Mouse (Mus musculus) hindbrain, embryonic 14.5 days (tissue): ENCODE data around the gene Rspo1. TPM values are rescaled to one million over a fixed set of nuclear protein-coding genes. Genes with fewer than 3 reads are reported as not detected.

Source experiments
- ATAC-seq: fragments of 200-750 bp; cut with Nextera tagmentation; 2 replicates; pipeline ENCODE4 v1.8.0; 2017; ENCODE audit warnings: moderate number of reproducible peaks, mild to moderate bottlenecking, moderate TSS enrichment, moderate library complexity; ENCODE audit not compliant: low FRiP score
- DNase-seq: peaks from one replicate; pipeline ENCODE4 v3.0.0-alpha.2; 2015; ENCODE audit warnings: low spot score
- H3K27ac ChIP-seq: fragments of 300-500 bp; sonication (generic); 2 replicates; pipeline ENCODE4 v1.5.1; 2014; ENCODE audit warnings: mild to moderate bottlenecking, moderate library complexity
- H3K27me3 ChIP-seq: fragments of 300-500 bp; sonication (generic); 2 replicates; pipeline ENCODE4 v1.6.1; 2014; ENCODE audit warnings: mild to moderate bottlenecking, low read length, mixed read lengths; ENCODE audit not compliant: control insufficient read depth, insufficient read depth
- H3K36me3 ChIP-seq: fragments of 300-500 bp; sonication (generic); replicated peaks from 2 replicates; pipeline ENCODE4 v1.6.1; 2014; ENCODE audit not compliant: control insufficient read depth, insufficient read depth
- H3K4me1 ChIP-seq: fragments of 300-500 bp; sonication (generic); replicated peaks from 2 replicates; pipeline ENCODE4 v1.6.1; 2014; ENCODE audit warnings: antibody characterized with exemption, low read length, mixed read lengths; ENCODE audit not compliant: control insufficient read depth, insufficient read depth
- H3K4me2 ChIP-seq: fragments of 300-500 bp; sonication (generic); replicated peaks from 2 replicates; pipeline ENCODE4 v1.6.1; 2014; ENCODE audit warnings: mild to moderate bottlenecking, moderate library complexity
- H3K4me3 ChIP-seq: fragments of 300-500 bp; sonication (generic); replicated peaks from 2 replicates; pipeline ENCODE4 v1.5.1; 2014; ENCODE audit warnings: mild to moderate bottlenecking, low read length
- H3K9ac ChIP-seq: fragments of 300-500 bp; sonication (generic); 2 replicates; pipeline ENCODE4 v1.6.1; 2014
- H3K9me3 ChIP-seq: fragments of 300-500 bp; sonication (generic); 2 replicates; pipeline ENCODE4 v1.6.1; 2016; ENCODE audit warnings: low read length; ENCODE audit not compliant: control insufficient read depth
- WGBS: fragments of 180-500 bp; shearing (Covaris S2); extraction: QIAGEN DNeasy Blood & Tissue Kit; methylation state at CpG from one replicate; pipeline ENCODE4 v1.1.7; 2014; 5-methylcytosine and 5-hydroxymethylcytosine counted together
- polyA plus RNA-seq: library from polyadenylated mRNA; unstranded; fragments of >200 nt; fragmentation: Nextera tagmentation; extraction: Ambion mirVana; gene quantifications from 2 replicates; pipeline ENCODE4 v1.2.1, GENCODE M21; 2014

The Rspo1 gene
- polyA plus RNA-seq, 1 experiment from 2014 or later, result 1.9 TPM

GRCm38 (mm10) chr4:124987711-124988097 is 1.5 kb downstream of the Rspo1 start:
- peaks cover 87% of the 10 kb centered on the region for H3K27me3 ChIP-seq
- no peak overlapping the region for H3K9ac ChIP-seq
- H3K27ac ChIP-seq, result no peak overlapping the region
- DNase-seq (no peak), ATAC-seq (no peak)
- H3K4me3 ChIP-seq, result no peak overlapping the region
- WGBS, result 8% methylated on average over 10 of the region's 10 CpGs
- no peak overlapping the region for H3K4me2 ChIP-seq
- H3K4me1 ChIP-seq, result peaks cover 17% of the 10 kb centered on the region; the same call in 1 of the 2 replicates
- no peaks in the 10 kb centered on the region for H3K36me3 ChIP-seq
- no peaks in the 10 kb centered on the region for H3K9me3 ChIP-seq

DNA sequence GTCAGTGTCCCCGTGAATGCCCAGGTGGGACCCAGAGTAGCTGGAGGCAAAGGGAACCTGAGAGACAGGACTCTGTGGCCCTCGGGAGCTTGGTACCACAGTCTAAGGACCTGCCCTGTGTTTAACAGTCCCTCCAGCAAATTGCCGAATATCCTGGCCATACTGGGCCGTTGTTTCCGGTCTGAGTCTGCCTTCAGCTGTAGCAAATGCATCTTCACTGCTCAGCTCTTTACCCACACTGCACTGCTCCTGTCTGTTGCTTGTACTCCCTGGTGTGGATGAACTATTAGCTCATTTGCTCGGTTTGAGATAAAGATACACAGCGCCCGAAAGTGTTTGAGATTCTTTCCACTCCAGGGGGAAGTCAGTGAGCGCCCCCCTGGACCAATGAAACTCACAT is 2.2 kb downstream of the Rspo1 start:
- peaks cover 17% of the 10 kb centered on the region; the same call in 1 of the 2 replicates for H3K4me1 ChIP-seq
- WGBS, result 29% methylated on average over 9 of the region's 9 CpGs

DNA sequence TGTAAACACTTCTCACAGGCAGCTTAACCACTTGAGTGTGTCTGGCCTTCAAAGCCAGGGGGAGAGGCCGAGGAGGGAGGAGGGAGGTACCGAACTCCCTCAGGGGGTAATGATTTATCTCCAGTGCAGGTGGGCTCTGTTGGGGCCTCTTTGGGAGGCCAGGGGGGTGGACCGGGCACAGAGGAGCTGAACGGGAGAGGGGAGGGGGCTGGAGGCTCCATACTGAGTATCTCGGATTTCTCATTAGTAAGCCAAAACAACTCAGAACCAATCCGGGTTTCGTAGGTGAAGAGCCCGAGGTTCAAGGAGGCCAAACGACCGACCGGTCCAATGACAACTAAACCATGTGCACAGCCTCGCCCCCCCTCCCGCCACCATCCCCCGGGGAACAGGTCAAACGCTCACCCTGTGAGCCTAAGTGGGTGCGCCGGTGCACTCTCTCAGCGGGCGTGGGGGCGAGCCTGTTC is 3.6 kb downstream of the Rspo1 start:
- H3K4me3 ChIP-seq, result no peak overlapping the region
- WGBS, result 3% methylated on average over 20 of the region's 20 CpGs
- H3K27me3 ChIP-seq, result peaks cover 69% of the 10 kb centered on the region
- H3K27ac ChIP-seq, result no peak overlapping the region
- no peak overlapping the region for H3K9ac ChIP-seq
- H3K36me3 ChIP-seq, result no peaks in the 10 kb centered on the region
- H3K4me1 ChIP-seq, result peaks cover 17% of the 10 kb centered on the region; the same call in 1 of the 2 replicates
- DNase-seq, result no peak
- no peak for ATAC-seq
- H3K4me2 ChIP-seq, result peak overlapping the region; percentile 17; the same call in 1 of the 2 replicates
- no peaks in the 10 kb centered on the region for H3K9me3 ChIP-seq

More for the DNA sequence above, 2.2 kb downstream of the Rspo1 start:
- Histone ChIP-seq H3K4me3 (no peak overlapping the region), H3K27me3 (peaks cover 83% of the 10 kb centered on the region), H3K27ac (no peak overlapping the region), H3K4me2 (peak overlapping the region; percentile 28; the same call in 1 of the 2 replicates), H3K9ac (no peak overlapping the region), H3K9me3 (no peaks in the 10 kb centered on the region), H3K36me3 (no peaks in the 10 kb centered on the region)
- DNase-seq, result no peak
- ATAC-seq, result no peak

DNA sequence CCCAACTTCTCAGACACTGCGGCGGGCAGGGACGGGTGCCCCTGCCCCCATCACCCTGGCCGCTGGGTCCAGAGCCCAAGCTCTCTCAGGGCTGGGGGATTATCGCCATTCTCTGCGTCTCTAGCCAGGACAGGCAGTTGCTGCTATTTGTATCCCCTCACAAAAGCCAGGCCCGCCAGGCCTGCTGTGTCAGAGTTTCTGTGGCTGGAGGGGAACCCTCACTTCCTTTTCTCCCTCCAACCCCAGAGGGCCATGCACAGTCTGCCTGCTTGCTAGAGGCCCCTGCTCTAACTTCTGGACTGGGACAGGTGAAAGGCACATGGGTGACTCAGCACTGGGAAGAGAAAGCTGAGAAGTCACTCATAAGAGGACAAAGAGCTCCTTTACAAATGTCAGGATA is 4.1 kb downstream of the Rspo1 start:
- no peak for DNase-seq
- Histone ChIP-seq H3K27ac (no peak overlapping the region), H3K36me3 (no peaks in the 10 kb centered on the region), H3K4me3 (no peak overlapping the region), H3K27me3 (peaks cover 64% of the 10 kb centered on the region), H3K4me1 (peaks cover 17% of the 10 kb centered on the region; the same call in 1 of the 2 replicates), H3K9ac (no peak overlapping the region), H3K4me2 (0 out of 2 replicates have a peak overlapping the region, but pooled peaks have one; percentile 17), H3K9me3 (no peaks in the 10 kb centered on the region)
- no peak for ATAC-seq
- WGBS, result 4% methylated on average over 7 of the region's 7 CpGs

DNA sequence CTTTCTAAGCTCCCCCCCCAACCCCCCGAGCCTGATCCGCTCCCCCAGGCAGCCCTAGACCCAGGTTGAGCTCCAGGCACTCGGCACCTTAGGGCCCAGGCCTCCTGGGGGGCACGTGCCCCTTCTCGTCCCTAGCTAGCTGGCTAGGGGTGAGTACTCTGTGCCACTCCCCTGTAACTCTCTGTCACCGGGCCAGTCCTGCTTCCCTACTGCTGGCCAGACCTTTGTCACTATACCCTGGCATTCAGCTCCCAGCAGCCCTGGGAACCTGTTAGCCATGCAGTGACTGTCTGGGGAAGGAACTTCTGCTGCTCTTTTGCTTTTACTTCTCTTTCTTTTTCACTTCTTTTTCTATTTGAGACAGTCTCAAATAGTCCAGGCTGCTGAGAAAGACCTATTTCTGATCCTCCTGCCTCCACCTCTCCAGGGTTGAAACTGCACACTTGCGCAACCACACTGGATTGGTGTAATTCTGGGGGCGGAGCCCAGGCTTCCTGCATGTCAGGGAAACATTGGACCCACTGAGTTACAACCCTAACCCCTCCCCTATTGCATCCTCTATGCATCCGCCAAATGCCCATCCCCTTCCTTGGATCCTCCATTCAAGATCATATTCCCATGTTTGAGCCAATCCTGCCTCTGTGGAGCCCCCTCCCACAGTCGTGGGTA is 11.4 kb downstream of the Rspo1 start:
- ATAC-seq (no peak), DNase-seq (no peak)
- H3K4me3 ChIP-seq, result no peak overlapping the region
- H3K4me2 ChIP-seq, result no peak overlapping the region
- H3K9ac ChIP-seq, result no peak overlapping the region
- 78% methylated on average over 10 of the region's 10 CpGs for WGBS
- H3K27ac ChIP-seq, result no peak overlapping the region
- no peaks in the 10 kb centered on the region for H3K4me1 ChIP-seq
- no peaks in the 10 kb centered on the region for H3K9me3 ChIP-seq
- no peaks in the 10 kb centered on the region for H3K27me3 ChIP-seq
- no peaks in the 10 kb centered on the region for H3K36me3 ChIP-seq

DNA sequence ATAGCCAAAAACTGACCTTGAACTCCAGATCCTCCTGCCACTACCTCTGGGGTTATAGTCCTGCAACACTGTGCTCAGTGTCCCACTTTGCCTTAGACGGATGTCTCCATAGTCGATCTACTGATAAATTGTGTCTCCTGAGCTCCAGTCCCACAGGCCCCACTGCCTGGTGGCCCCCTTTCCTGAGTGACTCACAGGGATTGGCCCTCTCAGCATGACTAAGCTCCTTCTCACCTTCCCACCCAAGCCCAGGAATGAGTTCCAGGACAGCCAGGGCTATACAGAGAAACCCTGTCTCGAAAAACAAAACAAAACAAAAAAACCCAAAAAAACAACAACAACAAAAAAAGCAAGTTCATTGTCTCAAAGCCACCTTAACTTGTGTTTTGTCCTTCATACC is 13.3 kb downstream of the Rspo1 start:
- Histone ChIP-seq H3K27me3 (no peaks in the 10 kb centered on the region), H3K4me1 (no peaks in the 10 kb centered on the region), H3K9me3 (no peaks in the 10 kb centered on the region), H3K27ac (no peak overlapping the region), H3K36me3 (no peaks in the 10 kb centered on the region), H3K4me3 (no peak overlapping the region), H3K4me2 (no peak overlapping the region), H3K9ac (no peak overlapping the region)
- 89% methylated on average over 3 of the region's 3 CpGs for WGBS
- ATAC-seq (no peak), DNase-seq (no peak)

DNA sequence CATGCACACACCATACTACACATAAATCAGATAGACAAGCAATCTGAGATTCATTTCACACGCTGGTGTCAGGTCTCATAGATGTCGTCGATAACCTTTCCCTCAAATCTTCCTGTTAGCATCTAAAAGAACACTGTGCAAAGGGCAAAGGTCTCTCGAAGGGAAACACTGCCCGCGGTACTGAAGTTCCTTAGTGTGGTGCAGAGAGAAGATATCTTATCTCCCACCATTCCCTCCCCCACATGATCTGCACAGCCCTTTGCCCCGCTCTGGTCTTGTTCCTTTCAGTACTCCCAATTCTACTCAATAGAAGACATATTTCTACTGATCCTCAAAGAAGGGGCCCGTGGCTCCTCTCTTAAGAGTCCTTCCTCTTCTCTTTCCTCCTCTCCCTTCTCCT is 16.7 kb downstream of the Rspo1 start:
- Histone ChIP-seq H3K4me3 (no peak overlapping the region), H3K4me2 (no peak overlapping the region), H3K27ac (no peak overlapping the region), H3K4me1 (no peaks in the 10 kb centered on the region), H3K36me3 (no peaks in the 10 kb centered on the region), H3K9ac (no peak overlapping the region), H3K27me3 (no peaks in the 10 kb centered on the region), H3K9me3 (no peaks in the 10 kb centered on the region)
- DNase-seq (no peak), ATAC-seq (no peak)
- 86% methylated on average over 8 of the region's 8 CpGs for WGBS

- H3K27ac ChIP-seq, result no peak overlapping the region
- no peak for DNase-seq
- H3K4me2 ChIP-seq, result no peak overlapping the region
- 57% methylated on average over 12 of the region's 12 CpGs for WGBS
- no peak overlapping the region for H3K4me3 ChIP-seq
- H3K27me3 ChIP-seq, result no peaks in the 10 kb centered on the region
- no peaks in the 10 kb centered on the region for H3K36me3 ChIP-seq
- no peak for ATAC-seq
- no peaks in the 10 kb centered on the region for H3K9me3 ChIP-seq
- no peaks in the 10 kb centered on the region for H3K4me1 ChIP-seq
- no peak overlapping the region for H3K9ac ChIP-seq
Observed at GRCm38 (mm10) chr4:125004886-125005285, 18.7 kb downstream of the Rspo1 start.

GRCm38 (mm10) chr4:125007460-125007859 is 21.2 kb downstream of the Rspo1 start:
- Histone ChIP-seq H3K27me3 (no peaks in the 10 kb centered on the region), H3K4me3 (no peak overlapping the region), H3K27ac (no peak overlapping the region), H3K9ac (no peak overlapping the region), H3K9me3 (no peaks in the 10 kb centered on the region), H3K4me2 (0 out of 2 replicates have a peak overlapping the region, but pooled peaks have one; percentile 3), H3K36me3 (no peaks in the 10 kb centered on the region), H3K4me1 (no peaks in the 10 kb centered on the region)
- DNase-seq (no peak), ATAC-seq (no peak)
- WGBS, result 43% methylated on average over 15 of the region's 15 CpGs
